Mouse (Mus musculus) CH12.LX (cell line): ENCODE measurements around the gene Ttf2. TPM values are rescaled to one million over a fixed set of nuclear protein-coding genes. Genes with fewer than 3 reads are reported as not detected.
A peak's percentile ranks its signal among the peaks of the same experiment; 100 is the strongest.

Experiments used
- DNase-seq: peaks from one replicate; pipeline ENCODE4 v3.0.0-alpha.2; 2013; ENCODE audit errors: extremely low read depth
- H3K27ac ChIP-seq: 2 replicates; pipeline ENCODE4 v1.5.1; 2012; ENCODE audit warnings: low read depth, mild to moderate bottlenecking, control low read depth, moderate library complexity; ENCODE audit not compliant: insufficient read depth
- H3K27me3 ChIP-seq: replicated peaks from 2 replicates; pipeline ENCODE3; 2012; ENCODE audit warnings: inconsistent platforms
- H3K36me3 ChIP-seq, 2 experiments: replicated peaks in 1 of 2; 2 replicates each; pipeline versions ENCODE3 to v1.6.1; 2012; ENCODE audit warnings: inconsistent platforms in 1 of 2, low read length in 1 of 2, mild to moderate bottlenecking in 1 of 2, mixed read lengths in 1 of 2, moderate library complexity in 1 of 2; ENCODE audit not compliant: control insufficient read depth in 1 of 2, insufficient read depth in 1 of 2
- H3K4me1 ChIP-seq, 2 experiments: 2 replicates each; pipeline ENCODE4 v1.6.1; 2012; ENCODE audit warnings: inconsistent platforms in 1 of 2, moderate library complexity in 1 of 2; ENCODE audit not compliant: insufficient read depth in 2 of 2, control insufficient read depth in 1 of 2
- H3K4me2 ChIP-seq: 2 replicates; pipeline ENCODE4 v1.6.1; 2012; ENCODE audit warnings: low read depth, mild to moderate bottlenecking, control low read depth; ENCODE audit not compliant: poor library complexity, insufficient read depth, severe bottlenecking
- H3K4me3 ChIP-seq, 3 experiments: fragments of 150-350 bp in 1 of 3; sonication (generic) in 1 of 3; replicated peaks in 1 of 3; 2 replicates each; pipeline versions ENCODE3 to v1.5.1; 2011 to 2012; ENCODE audit warnings: low read depth in 2 of 3, low read length in 2 of 3, mild to moderate bottlenecking in 2 of 3, moderate library complexity in 2 of 3, control low read depth in 1 of 3, improper control_type of control experiment in 1 of 3, inconsistent platforms in 1 of 3, mixed read lengths in 1 of 3; ENCODE audit not compliant: poor library complexity in 1 of 3
- H3K79me2 ChIP-seq: replicated peaks from 2 replicates; pipeline ENCODE4 v1.6.1; 2012; ENCODE audit warnings: mild to moderate bottlenecking, moderate library complexity; ENCODE audit not compliant: control insufficient read depth, poor library complexity, insufficient read depth, severe bottlenecking; ENCODE audit errors: extremely low read depth
- H3K9ac ChIP-seq: 2 replicates; pipeline ENCODE4 v1.6.1; 2012; ENCODE audit warnings: low read depth, mild to moderate bottlenecking, control low read depth, moderate library complexity; ENCODE audit not compliant: insufficient read depth
- H3K9me3 ChIP-seq: replicated peaks from 2 replicates; pipeline ENCODE3; 2012; ENCODE audit warnings: low read length, inconsistent platforms, mixed read lengths
- BHLHE40 ChIP-seq: IDR thresholded peaks from 2 replicates; pipeline ENCODE4 v1.6.1; 2011; ENCODE audit warnings: mild to moderate bottlenecking, low read depth, low read length, improper control_type of control experiment
- CTCF ChIP-seq, 2 experiments: IDR thresholded peaks in 1 of 2; conservative IDR thresholded peaks in 1 of 2; 2 replicates each; pipeline ENCODE4 v1.5.1; 2011 to 2012; ENCODE audit warnings: low read depth in 2 of 2, low read length in 2 of 2, improper control_type of control experiment in 1 of 2, inconsistent platforms in 1 of 2, mild to moderate bottlenecking in 1 of 2, moderate library complexity in 1 of 2
- HCFC1 ChIP-seq: IDR thresholded peaks from 2 replicates; pipeline ENCODE4 v1.6.1; 2012; ENCODE audit warnings: low read depth, mild to moderate bottlenecking, inconsistent platforms, low read length, improper control_type of control experiment
- MEF2A ChIP-seq: IDR thresholded peaks from 2 replicates; pipeline ENCODE4 v1.6.1; 2014; ENCODE audit warnings: low read depth, mild to moderate bottlenecking, inconsistent platforms, low read length, improper control_type of control experiment, borderline replicate concordance
- MYC ChIP-seq: IDR thresholded peaks from 2 replicates; pipeline ENCODE4 v1.6.1; 2011; ENCODE audit warnings: low read depth, mild to moderate bottlenecking, improper control_type of control experiment, low read length
- NELFE ChIP-seq: IDR thresholded peaks from 2 replicates; pipeline ENCODE4 v1.6.1; 2011; ENCODE audit warnings: low read depth, low read length, improper control_type of control experiment
- PAX5 ChIP-seq: IDR thresholded peaks from 2 replicates; pipeline ENCODE4 v1.6.1; 2012; ENCODE audit warnings: low read length, inconsistent platforms, mixed read lengths
- RAD21 ChIP-seq: IDR thresholded peaks from 2 replicates; pipeline ENCODE4 v1.6.1; 2011; ENCODE audit warnings: low read depth, mild to moderate bottlenecking, low read length, improper control_type of control experiment, moderate library complexity
- RCOR1 ChIP-seq: conservative IDR thresholded peaks from 2 replicates; pipeline ENCODE4 v1.6.1; 2012; ENCODE audit warnings: low read depth, mild to moderate bottlenecking, inconsistent platforms, low read length, improper control_type of control experiment
- SMC3 ChIP-seq: IDR thresholded peaks from 2 replicates; pipeline ENCODE4 v1.6.1; 2011; ENCODE audit warnings: low read depth, low read length, improper control_type of control experiment
- USF1 ChIP-seq: IDR thresholded peaks from 2 replicates; pipeline ENCODE4 v1.6.1; 2014; ENCODE audit warnings: low read depth, mild to moderate bottlenecking, inconsistent platforms, low read length, improper control_type of control experiment
- dilution Hi-C: fragments of 300-500 bp; cut with MboI; formaldehyde crosslinking; loops from 2 replicates; pipeline ENCODE4 v1.14.3; 2020; ENCODE audit warnings: low sequenced_read_pairs; ENCODE audit not compliant: extremely low pct_unique_long_range_greater_than_20kb, extremely low pct_ligation_motif_present
- in situ Hi-C: fragments of 300-500 bp; cut with MboI; formaldehyde crosslinking; loops from 3 replicates; pipeline ENCODE4 v1.14.3; 2019; ENCODE audit warnings: low sequenced_read_pairs, low pct_ligation_motif_present, low pct_unique_long_range_greater_than_20kb, mixed read lengths
- polyA plus RNA-seq: library from polyadenylated mRNA; unstranded; fragments of >175 nt; gene quantifications from 2 replicates; pipeline ENCODE4 v1.2.1, GENCODE M21; 2012; ENCODE audit warnings: low read depth; ENCODE audit not compliant: insufficient read length
- total RNA-seq, 2 experiments: library from RNA; depleted of rRNA; stranded (reverse); fragments of 300-350 nt in 1 of 2; fragments of >200 nt in 1 of 2; gene quantifications; 2 replicates each; pipeline ENCODE4 v1.2.3; 2012 to 2014

Gene Ttf2
- total and polyA plus RNA-seq, 3 experiments, result 27.2 to 34.0 (median 29.7) TPM

DNA sequence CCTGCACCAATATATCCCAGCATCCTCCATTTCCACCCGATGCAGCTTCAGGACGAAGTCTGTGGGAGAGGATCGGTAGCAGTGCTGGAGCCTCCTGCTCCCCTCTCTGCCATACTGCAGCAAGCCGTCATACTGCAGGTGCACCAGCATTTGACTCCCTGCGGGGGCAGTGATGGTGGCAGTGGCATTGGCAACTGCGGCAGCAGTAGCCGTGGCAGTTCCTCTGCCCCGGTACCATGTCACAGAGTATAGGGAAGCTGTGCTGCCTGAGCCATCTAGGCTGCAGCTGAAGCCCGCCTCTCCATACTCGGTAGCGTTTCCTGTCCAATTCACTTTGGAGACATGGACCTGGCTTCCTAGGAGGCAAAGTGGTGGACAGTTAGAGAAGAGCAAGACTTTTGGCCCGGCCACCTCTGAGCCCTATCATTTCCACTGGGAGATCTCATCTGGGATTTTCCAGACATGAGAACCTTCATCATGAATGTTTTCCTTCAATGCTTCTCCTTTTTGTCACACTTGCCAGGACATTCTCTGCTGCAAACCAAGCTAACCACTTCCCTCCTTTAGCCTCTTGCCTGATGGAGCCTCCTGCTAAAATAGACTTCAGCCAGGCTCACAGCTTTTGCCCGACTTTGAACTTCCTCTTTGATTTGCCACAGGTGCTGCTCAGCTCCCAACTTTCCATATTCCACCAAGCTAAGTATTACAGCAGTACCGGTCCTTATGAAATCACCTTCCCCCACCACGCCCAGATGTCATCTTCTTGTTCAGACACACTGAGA, 34.3 kb upstream of the Ttf2 start:
- H3K79me2 ChIP-seq, result no peaks in the 10 kb centered on the region
- DNase-seq, result no peak
- H3K4me1 ChIP-seq, result peaks cover 0 to 25% of the 10 kb centered on the region in 2 experiments; a peak in 2 of 4 replicates
- no peak overlapping the region for H3K4me2 ChIP-seq
- H3K9me3 ChIP-seq, result no peaks in the 10 kb centered on the region
- no peaks in the 10 kb centered on the region for H3K27me3 ChIP-seq
- TF ChIP-seq CTCF (conservative IDR thresholded peaks at IDR 0.05 in 1 of 2, IDR thresholded peaks at IDR 0.05 in 1 of 2; ENCODE audit: low read depth in 2 of 2, low read length in 2 of 2) (0 out of 4 replicates have a peak, but pooled peaks of 1 of the 2 experiments have one; percentile 12), SMC3 (no peak)
- H3K9ac ChIP-seq, result no peak overlapping the region
- no peak overlapping the region for H3K27ac ChIP-seq
- no peaks in the 10 kb centered on the region for H3K36me3 ChIP-seq
- dilution Hi-C loops (no loop called here), in situ Hi-C loops (no loop called here)
- H3K4me3 ChIP-seq, result no peak overlapping the region

DNA sequence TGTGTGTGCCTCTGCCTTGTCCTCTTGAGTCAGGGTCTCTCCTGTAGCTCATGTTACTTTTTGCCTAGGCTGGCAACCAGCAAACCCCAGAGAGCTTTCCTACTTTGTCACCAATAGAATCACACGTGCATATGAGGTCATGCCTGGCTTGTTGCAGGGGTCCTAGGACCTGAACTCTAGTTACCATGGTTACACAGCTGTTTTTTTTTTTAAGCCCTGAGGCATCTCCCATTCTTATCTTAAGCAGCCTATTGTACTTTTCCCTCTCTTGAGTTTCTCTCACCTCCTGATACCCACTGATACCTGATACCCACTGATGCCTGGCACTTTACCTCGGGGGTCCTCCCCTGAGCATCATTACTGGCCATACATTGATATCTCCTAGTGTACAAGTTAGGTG, 30.3 kb upstream of the Ttf2 start:
- H3K9ac ChIP-seq, result no peak overlapping the region
- no peaks in the 10 kb centered on the region for H3K36me3 ChIP-seq
- peaks cover 0 to 25% of the 10 kb centered on the region in 2 experiments; a peak in 2 of 4 replicates for H3K4me1 ChIP-seq
- no peaks in the 10 kb centered on the region for H3K79me2 ChIP-seq
- H3K27me3 ChIP-seq, result no peaks in the 10 kb centered on the region
- dilution Hi-C loops, result no loop called here
- TF ChIP-seq MEF2A, result no peak
- TF ChIP-seq RCOR1, result no peak
- no peak for TF ChIP-seq BHLHE40
- TF ChIP-seq USF1, result no peak
- no peak for TF ChIP-seq MYC
- TF ChIP-seq HCFC1, result no peak
- no peak for TF ChIP-seq NELFE
- in situ Hi-C loops, result no loop called here
- H3K4me2 ChIP-seq, result no peak overlapping the region
- H3K27ac ChIP-seq, result no peak overlapping the region
- no peaks in the 10 kb centered on the region for H3K9me3 ChIP-seq
- H3K4me3 ChIP-seq, result no peak overlapping the region
- DNase-seq, result no peak

DNA sequence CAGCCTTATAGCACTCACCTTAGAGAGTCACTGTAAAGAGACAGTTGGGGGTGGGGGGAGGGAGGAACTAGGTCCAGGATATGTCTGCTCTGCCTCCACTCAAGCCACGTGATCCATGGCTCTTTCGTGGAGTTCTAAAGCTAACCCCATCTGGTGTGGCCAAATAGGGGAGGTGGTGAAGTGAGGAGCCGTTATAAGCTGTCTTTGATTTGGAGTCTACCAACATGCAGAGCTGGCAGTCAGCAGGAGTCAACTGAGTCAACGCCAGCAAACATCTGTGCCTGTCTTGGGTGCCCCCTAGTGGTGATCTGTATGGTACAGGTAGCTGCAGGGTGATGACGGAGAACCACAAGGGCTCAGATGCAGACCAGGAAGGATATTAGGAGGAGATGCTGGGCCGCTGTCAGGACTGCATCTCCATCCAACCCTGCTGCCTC, 29.5 kb upstream of the Ttf2 start:
- Histone ChIP-seq H3K27me3 (no peaks in the 10 kb centered on the region), H3K27ac (no peak overlapping the region), H3K79me2 (no peaks in the 10 kb centered on the region), H3K4me3 (no peak overlapping the region), H3K9ac (no peak overlapping the region), H3K4me1 (peaks cover 0 to 25% of the 10 kb centered on the region in 2 experiments; a peak in 2 of 4 replicates), H3K4me2 (no peak overlapping the region), H3K9me3 (no peaks in the 10 kb centered on the region), H3K36me3 (no peaks in the 10 kb centered on the region)
- peak; percentile 85 for DNase-seq
- in situ Hi-C loops (no loop called here), dilution Hi-C loops (no loop called here)
- TF ChIP-seq PAX5 (no peak), CTCF (conservative IDR thresholded peaks at IDR 0.05 in 1 of 2, IDR thresholded peaks at IDR 0.05 in 1 of 2; ENCODE audit: low read depth in 2 of 2, low read length in 2 of 2) (peak; percentile 84 to 88), SMC3 (peak; percentile 79), RAD21 (peak; percentile 70)
